10 mouse cellular contexts compared by ENCODE assay signal in genomic region chr3:41376848-41377582, GRCm38 (mm10).
DNase-seq lines count a peak whose midpoint lies in the region; ATAC-seq and TF ChIP-seq lines count a peak whose summit lies in the region.
"Had no signal": no experiment of that assay in that cellular context is flagged by ENCODE, and none has a peak within 500 bp of the region (broad histone marks: within the 10 kb centered on the region; RNA-seq: fewer than 3 reads in every experiment).

No protein-coding gene starts in this region.

- no peaks in the 10 kb centered on the region for H3K79me3 ChIP-seq in C2C12 (ENCODE audit: low read depth)

- no peak for TF ChIP-seq CTCF in C2C12 (IDR thresholded peaks at IDR 0.05; ENCODE audit: control insufficient read depth, insufficient read depth, insufficient read length)
- TF ChIP-seq CTCF in forebrain, postnatal 0 days (IDR thresholded peaks at IDR 0.05; ENCODE audit: low read depth) = no peak
- TF ChIP-seq CTCF in left cerebral cortex, adult 2 months (IDR thresholded peaks at IDR 0.05) = no peak; the same call in 1 of the 2 replicates

- no peaks in the 10 kb centered on the region for H3K9me3 ChIP-seq in embryonic facial prominence, embryonic 14.5 days (ENCODE audit: control insufficient read depth, low read length)
- H3K9me3 ChIP-seq in embryonic facial prominence, embryonic 10.5 days = 0 out of 2 replicates have a peak, but pooled peaks cover 3% of the 10 kb centered on the region
- no peaks in the 10 kb centered on the region for H3K9me3 ChIP-seq in forebrain, postnatal 0 days (ENCODE audit: low read length)
- H3K9me3 ChIP-seq: liver, embryonic 15.5 days had no signal

- peak; percentile 60; the same call in 1 of the 2 replicates for ATAC-seq in embryonic facial prominence, embryonic 14.5 days (ENCODE audit: low read depth)
- peak; percentile 78 for ATAC-seq in forebrain, postnatal 0 days
- ATAC-seq in frontal cortex, adult (ENCODE audit: low TSS enrichment) = no peak

- no peak overlapping the region for H3K9ac ChIP-seq in embryonic facial prominence, embryonic 14.5 days (ENCODE audit: low read depth, low read length)
- no peak overlapping the region for H3K9ac ChIP-seq in forebrain, postnatal 0 days
- H3K9ac ChIP-seq: liver, embryonic 15.5 days had no signal

- no peak overlapping the region for H3K27ac ChIP-seq in embryonic facial prominence, embryonic 14.5 days (replicated peaks; ENCODE audit: low read depth, low read length)
- no peak overlapping the region for H3K27ac ChIP-seq in embryonic facial prominence, embryonic 10.5 days (replicated peaks)
- no peak overlapping the region; the same call in 1 of the 2 replicates for H3K27ac ChIP-seq in forebrain, postnatal 0 days (ENCODE audit: low read depth, low read length)
- H3K27ac ChIP-seq in left cerebral cortex, adult 2 months = no peak overlapping the region
- H3K27ac ChIP-seq: liver, embryonic 15.5 days had no signal

- H3ac ChIP-seq in C2C12 (ENCODE audit: control insufficient read depth, insufficient read length, low read depth) = no peak overlapping the region

- 56% methylated on average over 6 of the region's 6 CpGs for WGBS in embryonic facial prominence, embryonic 14.5 days
- WGBS in embryonic facial prominence, embryonic 10.5 days = 63% methylated on average over 6 of the region's 6 CpGs
- WGBS in forebrain, postnatal 0 days = 41% methylated on average over 6 of the region's 6 CpGs

- intact Hi-C loops in left cerebral cortex, adult 2 months (cut with DNase I) = no loop called here

- no peaks in the 10 kb centered on the region for H3K36me3 ChIP-seq in embryonic facial prominence, embryonic 14.5 days (ENCODE audit: control insufficient read depth, insufficient read depth, low read length)
- H3K36me3 ChIP-seq in embryonic facial prominence, embryonic 10.5 days (replicated peaks) = no peaks in the 10 kb centered on the region
- no peaks in the 10 kb centered on the region for H3K36me3 ChIP-seq in C2C12 (ENCODE audit: control insufficient read depth, insufficient read depth)
- H3K36me3 ChIP-seq in forebrain, postnatal 0 days (ENCODE audit: insufficient read depth) = no peaks in the 10 kb centered on the region
- H3K36me3 ChIP-seq: liver, embryonic 15.5 days had no signal

- no peaks in the 10 kb centered on the region for H3K27me3 ChIP-seq in embryonic facial prominence, embryonic 14.5 days (replicated peaks; ENCODE audit: control insufficient read depth, insufficient read depth, low read length)
- no peaks in the 10 kb centered on the region for H3K27me3 ChIP-seq in embryonic facial prominence, embryonic 10.5 days (replicated peaks; ENCODE audit: low read depth, poor library complexity, severe bottlenecking)
- H3K27me3 ChIP-seq in C2C12 (ENCODE audit: control insufficient read depth, insufficient read depth, insufficient read length) = no peaks in the 10 kb centered on the region
- H3K27me3 ChIP-seq in forebrain, postnatal 0 days (ENCODE audit: insufficient read depth, low read length) = no peaks in the 10 kb centered on the region
- H3K27me3 ChIP-seq: liver, embryonic 15.5 days had no signal

- no peaks in the 10 kb centered on the region for H3K4me1 ChIP-seq in embryonic facial prominence, embryonic 14.5 days (ENCODE audit: control insufficient read depth, insufficient read depth, low read length)
- H3K4me1 ChIP-seq in embryonic facial prominence, embryonic 10.5 days = no peaks in the 10 kb centered on the region
- peaks cover 13% of the 10 kb centered on the region; the same call in 1 of the 2 replicates for H3K4me1 ChIP-seq in forebrain, postnatal 0 days (ENCODE audit: insufficient read depth)
- H3K4me1 ChIP-seq: liver, embryonic 15.5 days had no signal

- no peaks in the 10 kb centered on the region for H3K79me2 ChIP-seq in C2C12 (ENCODE audit: control insufficient read depth, insufficient read depth)

- H3K4me2 ChIP-seq in embryonic facial prominence, embryonic 14.5 days (ENCODE audit: low read depth, low read length) = no peak overlapping the region
- no peak overlapping the region for H3K4me2 ChIP-seq in forebrain, postnatal 0 days (ENCODE audit: low read depth)
- H3K4me2 ChIP-seq: liver, embryonic 15.5 days had no signal

- no peak overlapping the region for H3K4me3 ChIP-seq in embryonic facial prominence, embryonic 14.5 days (ENCODE audit: low read depth, low read length)
- H3K4me3 ChIP-seq in embryonic facial prominence, embryonic 10.5 days = no peak overlapping the region
- no peak overlapping the region for H3K4me3 ChIP-seq in C2C12 (ENCODE audit: insufficient read depth, poor library complexity, severe bottlenecking)
- H3K4me3 ChIP-seq in forebrain, postnatal 0 days (ENCODE audit: low read depth, low read length) = no peak overlapping the region
- no peak overlapping the region for H3K4me3 ChIP-seq in left cerebral cortex, adult 2 months
- H3K4me3 ChIP-seq: erythroblast, embryonic 14.5 days; liver, embryonic 15.5 days had no signal

- DNase-seq in embryonic facial prominence, embryonic 14.5 days (ENCODE audit: low spot score) = no peak
- DNase-seq in embryonic facial prominence, embryonic 10.5 days (ENCODE audit: low spot score) = no peak
- peak; percentile 41 for DNase-seq in forebrain, postnatal 0 days
- DNase-seq in lung, postnatal 10 days = peak; percentile 34
- DNase-seq in left cerebral cortex, adult 2 months (ENCODE audit: extremely low spot score in 1 of 2, low spot score in 2 of 2) = no peak
- no peak for DNase-seq in c-Kit-positive CD71-positive TER-119-positive erythroid progenitor cells, embryonic 14.5 days (ENCODE audit: low spot score)

TF ChIP-seq in C2C12, 6 proteins besides CTCF, POLR2A, EP300 and RAD21:
- no peak for TF ChIP-seq FOSL1 (IDR thresholded peaks at IDR 0.05; ENCODE audit: insufficient read depth, low read length, poor library complexity, severe bottlenecking)
- TF ChIP-seq CEBPB (IDR thresholded peaks at IDR 0.05; ENCODE audit: low read depth) = peak; percentile 46

Comparison
In these comparisons a context has a peak if more than half of its experiments do, and no peak if none do; other contexts are left out.
1. DNase-seq: peak in forebrain, postnatal 0 days (single experiment) and lung, postnatal 10 days (single experiment); none in embryonic facial prominence, embryonic 14.5 days (single experiment), embryonic facial prominence, embryonic 10.5 days (single experiment), left cerebral cortex, adult 2 months (0 of 2) and c-Kit-positive CD71-positive TER-119-positive erythroid progenitor cells, embryonic 14.5 days (single experiment).